Mouse (Mus musculus): ENCODE results near the gene Pbx3. TPM values are rescaled to one million over a fixed set of nuclear protein-coding genes. Genes with fewer than 3 reads are reported as not detected.
A peak's percentile ranks its signal among the peaks of the same experiment; 100 is the strongest.

Pbx3 gene
- total and polyA plus RNA-seq, 2 experiments from 2014 or later = 62.3 to 105 TPM

GRCm38 (mm10) chr2:34371441-34372304 is 1.3 kb downstream of the Pbx3 start:
- whole genome bisulfite sequencing = under 1% methylated on average over 49 of the region's 118 CpGs
- peak; percentile 65 for DNase-seq (ENCODE audit: low spot score)
- peak; percentile 9; the same call in 1 of the 2 replicates for TF ChIP-seq CTCF (IDR thresholded peaks at IDR 0.05)

GRCm38 (mm10) chr2:34370725-34371440 is 2.1 kb downstream of the Pbx3 start:
- H3K4me3 ChIP-seq (ENCODE audit: low read depth, low read length) = peak overlapping the region; percentile 90
- no peak for ATAC-seq (ENCODE audit: low FRiP score)

More at GRCm38 (mm10) chr2:34371441-34372304, 1.3 kb downstream of the Pbx3 start:
- Histone ChIP-seq H3K27me3 (ENCODE audit: insufficient read depth, low read length) (no peaks in the 10 kb centered on the region; the same call in 1 of the 2 replicates), H3K4me3 (ENCODE audit: low read depth, low read length) (peak overlapping the region; percentile 90), H3K27ac (ENCODE audit: low read depth, low read length) (peak overlapping the region; percentile 89), H3K4me1 (ENCODE audit: insufficient read depth, low read length) (no peaks in the 10 kb centered on the region), H3K9me3 (ENCODE audit: low read length) (no peaks in the 10 kb centered on the region), H3K4me2 (ENCODE audit: low read depth, low read length, poor library complexity, severe bottlenecking) (peak overlapping the region; percentile 98), H3K9ac (replicated peaks; ENCODE audit: low read length, poor library complexity, severe bottlenecking) (peak overlapping the region; percentile 81), H3K36me3 (ENCODE audit: insufficient read depth, low read length) (no peaks in the 10 kb centered on the region)
- ATAC-seq (ENCODE audit: low FRiP score) = peak; percentile 58; the same call in 1 of the 2 replicates

GRCm38 (mm10) chr2:34370349-34370724 is 2.6 kb downstream of the Pbx3 start:
- peak overlapping the region; percentile 81; the same call in 1 of the 2 replicates for H3K9ac ChIP-seq (replicated peaks; ENCODE audit: low read length, poor library complexity, severe bottlenecking)
- peak overlapping the region; percentile 98 for H3K4me2 ChIP-seq (ENCODE audit: low read depth, low read length, poor library complexity, severe bottlenecking)
- peak overlapping the region; percentile 18; the same call in 1 of the 2 replicates for H3K27ac ChIP-seq (ENCODE audit: low read depth, low read length)
- H3K27me3 ChIP-seq (ENCODE audit: insufficient read depth, low read length) = no peaks in the 10 kb centered on the region
- WGBS = 6% methylated on average over 7 of the region's 7 CpGs
- no peak for TF ChIP-seq CTCF (IDR thresholded peaks at IDR 0.05)
- DNase-seq (ENCODE audit: low spot score) (no peak), ATAC-seq (ENCODE audit: low FRiP score) (no peak)
- H3K9me3 ChIP-seq (ENCODE audit: low read length) = no peaks in the 10 kb centered on the region
- no peaks in the 10 kb centered on the region for H3K36me3 ChIP-seq (ENCODE audit: insufficient read depth, low read length)
- H3K4me1 ChIP-seq (ENCODE audit: insufficient read depth, low read length) = no peaks in the 10 kb centered on the region
- H3K4me3 ChIP-seq (ENCODE audit: low read depth, low read length) = peak overlapping the region; percentile 90

More at GRCm38 (mm10) chr2:34370725-34371440, 2.1 kb downstream of the Pbx3 start:
- under 1% methylated on average over 41 of the region's 42 CpGs for WGBS
- TF ChIP-seq CTCF (IDR thresholded peaks at IDR 0.05) = no peak
- Histone ChIP-seq H3K36me3 (ENCODE audit: insufficient read depth, low read length) (no peaks in the 10 kb centered on the region), H3K4me1 (ENCODE audit: insufficient read depth, low read length) (no peaks in the 10 kb centered on the region), H3K27ac (ENCODE audit: low read depth, low read length) (peak overlapping the region; percentile 89), H3K9ac (replicated peaks; ENCODE audit: low read length, poor library complexity, severe bottlenecking) (peak overlapping the region; percentile 81), H3K4me2 (ENCODE audit: low read depth, low read length, poor library complexity, severe bottlenecking) (peak overlapping the region; percentile 98), H3K27me3 (ENCODE audit: insufficient read depth, low read length) (no peaks in the 10 kb centered on the region; the same call in 1 of the 2 replicates), H3K9me3 (ENCODE audit: low read length) (no peaks in the 10 kb centered on the region)
- DNase-seq (ENCODE audit: low spot score) = no peak

- ATAC-seq (ENCODE audit: low FRiP score) = no peak
- H3K9me3 ChIP-seq (ENCODE audit: low read length) = no peaks in the 10 kb centered on the region
- 0 out of 2 replicates have a peak overlapping the region, but pooled peaks have one; percentile 26 for H3K9ac ChIP-seq (replicated peaks; ENCODE audit: low read length, poor library complexity, severe bottlenecking)
- TF ChIP-seq CTCF (IDR thresholded peaks at IDR 0.05) = no peak
- H3K27ac ChIP-seq (ENCODE audit: low read depth, low read length) = peak overlapping the region; percentile 47; the same call in 1 of the 2 replicates
- H3K36me3 ChIP-seq (ENCODE audit: insufficient read depth, low read length) = no peaks in the 10 kb centered on the region
- DNase-seq (ENCODE audit: low spot score) = no peak
- peak overlapping the region; percentile 53 for H3K4me2 ChIP-seq (ENCODE audit: low read depth, low read length, poor library complexity, severe bottlenecking)
- peak overlapping the region; percentile 29 for H3K4me3 ChIP-seq (ENCODE audit: low read depth, low read length)
- 26% methylated on average over 6 of the region's 6 CpGs for WGBS
- no peaks in the 10 kb centered on the region for H3K4me1 ChIP-seq (ENCODE audit: insufficient read depth, low read length)
- H3K27me3 ChIP-seq (ENCODE audit: insufficient read depth, low read length) = no peaks in the 10 kb centered on the region
Measured at GRCm38 (mm10) chr2:34368396-34368795, 4.5 kb downstream of the Pbx3 start.

GRCm38 (mm10) chr2:34367024-34367423 is 5.9 kb downstream of the Pbx3 start:
- DNase-seq (ENCODE audit: low spot score) = no peak
- Histone ChIP-seq H3K27ac (ENCODE audit: low read depth, low read length) (no peak overlapping the region), H3K4me3 (ENCODE audit: low read depth, low read length) (peak overlapping the region; percentile 15; the same call in 1 of the 2 replicates), H3K36me3 (ENCODE audit: insufficient read depth, low read length) (no peaks in the 10 kb centered on the region), H3K4me2 (ENCODE audit: low read depth, low read length, poor library complexity, severe bottlenecking) (peak overlapping the region; percentile 36), H3K27me3 (ENCODE audit: insufficient read depth, low read length) (no peaks in the 10 kb centered on the region), H3K9ac (replicated peaks; ENCODE audit: low read length, poor library complexity, severe bottlenecking) (no peak overlapping the region), H3K4me1 (ENCODE audit: insufficient read depth, low read length) (no peaks in the 10 kb centered on the region), H3K9me3 (ENCODE audit: low read length) (no peaks in the 10 kb centered on the region)
- TF ChIP-seq CTCF (IDR thresholded peaks at IDR 0.05) = no peak
- ATAC-seq (ENCODE audit: low FRiP score) = no peak
- 61% methylated on average over 2 of the region's 2 CpGs for WGBS
